Mouse (Mus musculus): Measurements from ENCODE around the gene Noto. TPM values are rescaled to one million over a fixed set of nuclear protein-coding genes. Genes with fewer than 3 reads are reported as not detected.

Noto gene
- polyA plus RNA-seq, 2 experiments, result not detected

- DNase-seq (ENCODE audit: low read depth in 3 of 3, low spot score in 3 of 3) (no peak), ATAC-seq (ENCODE audit: insufficient read depth) (no peak)
- Histone ChIP-seq H3K9ac (replicated peaks) (no peak overlapping the region), H3K27me3 (ENCODE audit: control insufficient read depth, insufficient read depth, low read length) (no peaks in the 10 kb centered on the region), H3K9me3 (ENCODE audit: control insufficient read depth, low read length) (no peaks in the 10 kb centered on the region; the same call in 1 of the 2 replicates), H3K27ac (no peak overlapping the region), H3K4me2 (ENCODE audit: low read depth) (no peak overlapping the region), H3K4me3 (ENCODE audit: insufficient read depth in 1 of 2, low read depth in 2 of 2, low read length in 2 of 2) (no peak overlapping the region), H3K36me3 (replicated peaks; ENCODE audit: control insufficient read depth, insufficient read depth, low read depth) (no peaks in the 10 kb centered on the region), H3K4me1 (replicated peaks; ENCODE audit: control insufficient read depth in 2 of 2, insufficient read depth in 2 of 2, low read length in 1 of 2) (no peaks in the 10 kb centered on the region)
- WGBS (ENCODE audit: insufficient replicate concordance), result 28% methylated on average over 5 of the region's 5 CpGs
- TF ChIP-seq EP300 (IDR thresholded peaks at IDR 0.05; ENCODE audit: low read depth), result no peak
- no peak for TF ChIP-seq CTCF (IDR thresholded peaks at IDR 0.05; ENCODE audit: low read depth)
Observed at GRCm38 (mm10) chr6:85399715-85400114, 24.0 kb upstream of the Noto start.

GRCm38 (mm10) chr6:85402613-85403012 lies 21.1 kb upstream of the Noto start:
- peaks cover under 1% of the 10 kb centered on the region; the same call in 1 of the 2 replicates for H3K27me3 ChIP-seq (ENCODE audit: control insufficient read depth, insufficient read depth, low read length)
- no peaks in the 10 kb centered on the region for H3K9me3 ChIP-seq (ENCODE audit: control insufficient read depth, low read length)
- no peak overlapping the region for H3K9ac ChIP-seq (replicated peaks)
- DNase-seq (ENCODE audit: low read depth in 3 of 3, low spot score in 3 of 3) (no peak), ATAC-seq (ENCODE audit: insufficient read depth) (no peak)
- H3K4me1 ChIP-seq (replicated peaks; ENCODE audit: control insufficient read depth in 2 of 2, insufficient read depth in 2 of 2, low read length in 1 of 2), result no peaks in the 10 kb centered on the region
- no peaks in the 10 kb centered on the region for H3K36me3 ChIP-seq (replicated peaks; ENCODE audit: control insufficient read depth, insufficient read depth, low read depth)
- WGBS (ENCODE audit: insufficient replicate concordance), result 29% methylated on average over 2 of the region's 2 CpGs
- H3K4me2 ChIP-seq (ENCODE audit: low read depth), result no peak overlapping the region
- H3K27ac ChIP-seq, result no peak overlapping the region
- TF ChIP-seq CTCF (IDR thresholded peaks at IDR 0.05; ENCODE audit: low read depth), result no peak
- no peak for TF ChIP-seq EP300 (IDR thresholded peaks at IDR 0.05; ENCODE audit: low read depth)
- H3K4me3 ChIP-seq (ENCODE audit: insufficient read depth in 1 of 2, low read depth in 2 of 2, low read length in 2 of 2), result no peak overlapping the region

GRCm38 (mm10) chr6:85403039-85403438 lies 20.6 kb upstream of the Noto start:
- Histone ChIP-seq H3K4me2 (ENCODE audit: low read depth) (no peak overlapping the region), H3K4me3 (ENCODE audit: insufficient read depth in 1 of 2, low read depth in 2 of 2, low read length in 2 of 2) (no peak overlapping the region), H3K36me3 (replicated peaks; ENCODE audit: control insufficient read depth, insufficient read depth, low read depth) (no peaks in the 10 kb centered on the region), H3K9me3 (ENCODE audit: control insufficient read depth, low read length) (no peaks in the 10 kb centered on the region), H3K27ac (no peak overlapping the region), H3K27me3 (ENCODE audit: control insufficient read depth, insufficient read depth, low read length) (peaks cover 5% of the 10 kb centered on the region), H3K9ac (replicated peaks) (no peak overlapping the region), H3K4me1 (replicated peaks; ENCODE audit: control insufficient read depth in 2 of 2, insufficient read depth in 2 of 2, low read length in 1 of 2) (no peaks in the 10 kb centered on the region)
- DNase-seq (ENCODE audit: low read depth in 3 of 3, low spot score in 3 of 3) (no peak), ATAC-seq (ENCODE audit: insufficient read depth) (no peak)
- WGBS (ENCODE audit: insufficient replicate concordance), result 68% methylated on average over 10 of the region's 10 CpGs
- TF ChIP-seq CTCF (IDR thresholded peaks at IDR 0.05; ENCODE audit: low read depth) (no peak), EP300 (IDR thresholded peaks at IDR 0.05; ENCODE audit: low read depth) (no peak)

- no peaks in the 10 kb centered on the region for H3K36me3 ChIP-seq (replicated peaks; ENCODE audit: control insufficient read depth, insufficient read depth, low read depth)
- H3K27me3 ChIP-seq (ENCODE audit: control insufficient read depth, insufficient read depth, low read length), result peaks cover 29% of the 10 kb centered on the region
- H3K4me2 ChIP-seq (ENCODE audit: low read depth), result no peak overlapping the region
- ATAC-seq (ENCODE audit: insufficient read depth) (no peak), DNase-seq (ENCODE audit: low read depth in 3 of 3, low spot score in 3 of 3) (no peak)
- no peak overlapping the region for H3K4me3 ChIP-seq (ENCODE audit: insufficient read depth in 1 of 2, low read depth in 2 of 2, low read length in 2 of 2)
- H3K27ac ChIP-seq, result no peak overlapping the region
- H3K9ac ChIP-seq (replicated peaks), result no peak overlapping the region
- no peaks in the 10 kb centered on the region for H3K9me3 ChIP-seq (ENCODE audit: control insufficient read depth, low read length)
- 3% methylated on average over 31 of the region's 31 CpGs for WGBS (ENCODE audit: insufficient replicate concordance)
- TF ChIP-seq CTCF (IDR thresholded peaks at IDR 0.05; ENCODE audit: low read depth) (no peak), EP300 (IDR thresholded peaks at IDR 0.05; ENCODE audit: low read depth) (no peak)
- no peaks in the 10 kb centered on the region for H3K4me1 ChIP-seq (replicated peaks; ENCODE audit: control insufficient read depth in 2 of 2, insufficient read depth in 2 of 2, low read length in 1 of 2)
Observed at GRCm38 (mm10) chr6:85409003-85409402, 14.7 kb upstream of the Noto start.

GRCm38 (mm10) chr6:85410771-85411273 lies 12.9 kb upstream of the Noto start:
- peak; percentile 70 for TF ChIP-seq CTCF (IDR thresholded peaks at IDR 0.05; ENCODE audit: low read depth)
- TF ChIP-seq EP300 (IDR thresholded peaks at IDR 0.05; ENCODE audit: low read depth), result no peak
- ATAC-seq (ENCODE audit: insufficient read depth) (peak; percentile 37; the same call in 1 of the 2 replicates), DNase-seq (ENCODE audit: low read depth in 3 of 3, low spot score in 3 of 3) (peak in 2 of 3 experiments; percentile 24 to 31)
- Histone ChIP-seq H3K27ac (no peak overlapping the region), H3K36me3 (replicated peaks; ENCODE audit: control insufficient read depth, insufficient read depth, low read depth) (no peaks in the 10 kb centered on the region), H3K9ac (replicated peaks) (no peak overlapping the region), H3K4me1 (replicated peaks; ENCODE audit: control insufficient read depth in 2 of 2, insufficient read depth in 2 of 2, low read length in 1 of 2) (no peaks in the 10 kb centered on the region), H3K27me3 (ENCODE audit: control insufficient read depth, insufficient read depth, low read length) (peaks cover 29% of the 10 kb centered on the region), H3K4me2 (ENCODE audit: low read depth) (no peak overlapping the region), H3K4me3 (ENCODE audit: insufficient read depth in 1 of 2, low read depth in 2 of 2, low read length in 2 of 2) (no peak overlapping the region), H3K9me3 (ENCODE audit: control insufficient read depth, low read length) (no peaks in the 10 kb centered on the region)
- WGBS (ENCODE audit: insufficient replicate concordance), result 6% methylated on average over 13 of the region's 13 CpGs
